Mouse (Mus musculus) brain, embryonic 14.5 days (tissue): ENCODE results near the gene Grid2ip.

Experiments used
- CTCF ChIP-seq: fragments of 200-500 bp; IDR thresholded peaks from 2 replicates; pipeline ENCODE4 v1.5.1; 2012; ENCODE audit warnings: inconsistent platforms, mild to moderate bottlenecking, moderate library complexity, borderline replicate concordance; ENCODE audit not compliant: insufficient read depth, insufficient read length; ENCODE audit errors: extremely low read depth
- POLR2A ChIP-seq: fragments of 200-500 bp; IDR thresholded peaks from 2 replicates; pipeline ENCODE4 v1.6.1; 2012; ENCODE audit warnings: mild to moderate bottlenecking, inconsistent platforms, borderline replicate concordance; ENCODE audit not compliant: poor library complexity, insufficient read depth, insufficient read length, severe bottlenecking; ENCODE audit errors: extremely low read depth

DNA sequence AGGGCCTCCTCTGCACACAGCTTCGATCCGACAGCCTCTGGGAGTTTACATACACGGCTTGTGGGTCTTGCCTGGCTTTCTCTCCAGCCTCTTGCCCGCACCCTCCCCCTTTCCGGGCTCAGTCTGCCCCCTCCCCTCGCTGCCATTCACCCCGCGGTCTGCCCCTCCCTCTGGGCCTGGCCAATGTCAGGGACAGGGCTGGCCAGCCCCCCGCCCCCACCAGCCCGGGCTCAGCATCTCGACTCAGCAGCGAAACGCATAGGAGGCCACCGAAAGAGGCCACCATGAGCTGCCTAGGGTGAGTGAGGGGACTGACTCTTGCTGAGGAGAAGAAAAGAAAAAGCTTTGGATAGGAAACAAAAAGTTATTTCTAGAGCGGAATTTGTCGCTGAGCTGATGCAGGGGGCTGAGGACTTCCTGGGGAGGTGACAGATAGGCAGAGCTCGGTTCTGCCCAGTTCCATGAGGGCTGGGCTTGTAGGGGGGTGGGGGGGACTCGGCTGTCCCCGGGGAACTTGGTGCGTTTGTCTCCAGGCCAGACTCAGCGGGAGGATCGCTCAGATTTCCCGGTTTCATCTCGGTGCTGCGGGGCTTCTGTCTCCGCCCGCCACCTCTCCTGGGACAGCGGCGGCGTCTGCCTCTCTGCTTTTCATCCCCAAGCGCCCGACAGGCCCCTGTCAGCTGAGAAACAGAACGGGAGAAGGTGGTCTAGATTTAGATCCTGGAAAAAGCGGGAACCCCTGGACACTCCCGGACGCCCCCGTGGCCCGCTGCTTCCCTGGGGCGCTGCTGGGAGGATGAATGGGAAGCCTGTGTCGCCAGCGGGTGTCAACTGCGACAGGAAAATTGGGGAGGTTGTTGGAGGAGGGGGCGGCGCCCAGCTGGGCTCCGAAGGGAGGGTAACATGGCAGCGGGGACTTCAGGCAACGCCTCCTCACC lies 6.8 kb downstream of the Grid2ip start:
- TF ChIP-seq CTCF (no peak), POLR2A (no peak)
